Mouse (Mus musculus): ENCODE data around the gene Slc8a3. TPM values are rescaled to one million over a fixed set of nuclear protein-coding genes. Genes with fewer than 3 reads are reported as not detected.

Gene Slc8a3
- polyA plus RNA-seq, 1 experiment, result not detected

DNA sequence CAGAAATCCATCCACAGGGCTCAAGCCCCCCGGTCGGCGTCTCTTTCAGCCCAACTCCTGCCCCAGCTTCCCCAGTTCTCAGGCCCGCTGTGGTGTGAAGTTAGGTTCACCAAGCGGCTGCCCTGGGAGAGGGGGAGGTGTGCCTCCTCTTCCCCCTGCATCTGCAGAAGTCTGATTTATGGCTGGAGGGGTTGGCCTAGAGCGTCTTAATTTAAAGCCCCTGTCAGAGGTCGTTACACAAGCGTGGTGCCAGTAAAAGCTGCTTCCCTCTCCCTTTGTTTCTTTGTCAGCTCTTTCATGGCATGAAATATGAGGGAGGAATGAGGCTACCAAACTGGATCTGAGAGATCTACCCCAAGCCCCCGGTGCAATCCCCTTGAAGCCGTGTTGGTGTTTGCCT, 166.9 kb downstream of the Slc8a3 start:
- TF ChIP-seq CTCF (IDR thresholded peaks at IDR 0.05; ENCODE audit: extremely low read depth, insufficient read depth, insufficient read length, insufficient replicate concordance) (no peak), POLR2A (IDR thresholded peaks at IDR 0.05; ENCODE audit: low read depth, low read length) (no peak)
- H3K36me3 ChIP-seq (ENCODE audit: control insufficient read depth, insufficient read depth, low read length), result no peaks in the 10 kb centered on the region
- DNase-seq (ENCODE audit: low read depth in 1 of 2, low spot score in 2 of 2), result no peak
- no peak overlapping the region for H3K27ac ChIP-seq (ENCODE audit: insufficient read depth, low read length)
- H3K4me3 ChIP-seq (ENCODE audit: extremely low read depth, insufficient read depth, insufficient read length), result no peak overlapping the region
- WGBS, result 15% methylated on average over 10 of the region's 10 CpGs
- no peaks in the 10 kb centered on the region for H3K4me1 ChIP-seq (ENCODE audit: control insufficient read depth, insufficient read depth, insufficient read length)
- no peaks in the 10 kb centered on the region for H3K27me3 ChIP-seq (ENCODE audit: control insufficient read depth, insufficient read depth, low read length)

DNA sequence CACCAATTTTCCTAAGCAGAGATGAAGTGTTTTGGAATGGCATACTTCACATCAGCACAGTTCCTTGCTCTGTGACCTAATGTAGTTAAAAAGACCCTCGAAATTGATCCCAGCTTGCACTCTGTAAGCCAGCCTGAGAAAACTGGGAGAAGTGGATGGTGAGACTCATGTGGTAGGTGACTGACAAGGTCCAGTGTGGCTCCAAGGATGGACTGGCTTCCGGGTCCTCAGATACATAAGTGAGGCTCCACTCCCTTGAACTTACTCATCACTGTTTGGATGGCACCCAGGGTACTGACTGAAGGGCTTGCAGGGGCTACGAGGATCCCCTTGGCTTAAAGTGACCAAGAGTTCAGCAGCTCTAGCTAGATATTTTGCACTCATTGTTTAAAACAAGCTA, 169.4 kb downstream of the Slc8a3 start:
- Histone ChIP-seq H3K4me3 (ENCODE audit: extremely low read depth, insufficient read depth, insufficient read length) (no peak overlapping the region), H3K27me3 (ENCODE audit: control insufficient read depth, insufficient read depth, low read length) (no peaks in the 10 kb centered on the region), H3K4me1 (ENCODE audit: control insufficient read depth, insufficient read depth, insufficient read length) (no peaks in the 10 kb centered on the region), H3K36me3 (ENCODE audit: control insufficient read depth, insufficient read depth, low read length) (no peaks in the 10 kb centered on the region), H3K27ac (ENCODE audit: insufficient read depth, low read length) (no peak overlapping the region)
- WGBS, result 81% methylated on average over 3 of the region's 3 CpGs
- no peak for DNase-seq (ENCODE audit: low read depth in 1 of 2, low spot score in 2 of 2)
- no peak for TF ChIP-seq CTCF (IDR thresholded peaks at IDR 0.05; ENCODE audit: extremely low read depth, insufficient read depth, insufficient read length, insufficient replicate concordance)
- no peak for TF ChIP-seq POLR2A (IDR thresholded peaks at IDR 0.05; ENCODE audit: low read depth, low read length)

DNA sequence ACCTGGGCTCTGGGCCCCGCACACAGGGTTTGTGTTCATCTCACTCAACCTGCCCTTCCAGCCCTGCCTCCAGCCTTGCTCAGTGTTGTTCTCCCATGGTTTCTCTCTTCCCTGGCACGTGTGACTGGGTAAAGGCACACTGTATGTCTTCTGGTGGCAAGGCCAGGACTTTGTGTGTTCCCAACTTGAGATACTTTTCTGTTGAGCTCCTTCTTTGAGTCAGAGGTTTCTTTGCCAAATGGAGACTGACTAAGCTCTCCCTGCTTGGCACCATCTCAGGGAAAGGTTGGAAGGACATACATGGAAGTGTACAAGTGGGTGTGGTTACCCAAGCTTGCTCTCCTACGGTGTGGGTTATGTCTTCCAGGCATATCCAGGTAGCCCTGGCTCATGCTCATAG, 169.8 kb downstream of the Slc8a3 start:
- no peak for DNase-seq (ENCODE audit: low read depth in 1 of 2, low spot score in 2 of 2)
- WGBS, result 82% methylated on average over 3 of the region's 3 CpGs
- Histone ChIP-seq H3K4me3 (ENCODE audit: extremely low read depth, insufficient read depth, insufficient read length) (no peak overlapping the region), H3K4me1 (ENCODE audit: control insufficient read depth, insufficient read depth, insufficient read length) (no peaks in the 10 kb centered on the region), H3K27me3 (ENCODE audit: control insufficient read depth, insufficient read depth, low read length) (no peaks in the 10 kb centered on the region), H3K27ac (ENCODE audit: insufficient read depth, low read length) (no peak overlapping the region), H3K36me3 (ENCODE audit: control insufficient read depth, insufficient read depth, low read length) (no peaks in the 10 kb centered on the region)
- TF ChIP-seq POLR2A (IDR thresholded peaks at IDR 0.05; ENCODE audit: low read depth, low read length) (no peak), CTCF (IDR thresholded peaks at IDR 0.05; ENCODE audit: extremely low read depth, insufficient read depth, insufficient read length, insufficient replicate concordance) (no peak)

DNA sequence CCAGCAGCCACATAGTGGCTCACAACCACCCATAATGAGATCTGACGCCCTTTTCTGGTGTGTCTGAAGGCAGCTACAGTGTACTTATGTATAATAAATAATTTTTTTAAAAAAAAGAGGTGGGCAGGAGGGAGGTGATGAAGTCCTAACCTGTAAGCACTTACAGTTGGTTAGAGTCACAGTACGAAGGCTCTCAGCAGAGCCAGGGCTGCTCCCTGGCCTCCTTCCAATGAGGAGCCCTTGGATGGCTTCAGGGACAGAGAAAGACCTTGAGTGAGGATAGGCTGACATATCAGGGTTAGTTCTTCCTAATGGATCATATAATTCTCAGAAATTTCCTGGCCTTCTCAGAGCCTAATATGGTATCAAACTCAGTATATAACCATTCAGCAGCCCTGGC, 171.7 kb downstream of the Slc8a3 start:
- 78% methylated on average over 2 of the region's 2 CpGs for WGBS
- H3K36me3 ChIP-seq (ENCODE audit: control insufficient read depth, insufficient read depth, low read length), result no peaks in the 10 kb centered on the region
- no peak overlapping the region for H3K4me3 ChIP-seq (ENCODE audit: extremely low read depth, insufficient read depth, insufficient read length)
- H3K27me3 ChIP-seq (ENCODE audit: control insufficient read depth, insufficient read depth, low read length), result no peaks in the 10 kb centered on the region
- TF ChIP-seq CTCF (IDR thresholded peaks at IDR 0.05; ENCODE audit: extremely low read depth, insufficient read depth, insufficient read length, insufficient replicate concordance), result no peak
- TF ChIP-seq POLR2A (IDR thresholded peaks at IDR 0.05; ENCODE audit: low read depth, low read length), result no peak
- H3K27ac ChIP-seq (ENCODE audit: insufficient read depth, low read length), result no peak overlapping the region
- no peak for DNase-seq (ENCODE audit: low read depth in 1 of 2, low spot score in 2 of 2)
- H3K4me1 ChIP-seq (ENCODE audit: control insufficient read depth, insufficient read depth, insufficient read length), result no peaks in the 10 kb centered on the region

DNA sequence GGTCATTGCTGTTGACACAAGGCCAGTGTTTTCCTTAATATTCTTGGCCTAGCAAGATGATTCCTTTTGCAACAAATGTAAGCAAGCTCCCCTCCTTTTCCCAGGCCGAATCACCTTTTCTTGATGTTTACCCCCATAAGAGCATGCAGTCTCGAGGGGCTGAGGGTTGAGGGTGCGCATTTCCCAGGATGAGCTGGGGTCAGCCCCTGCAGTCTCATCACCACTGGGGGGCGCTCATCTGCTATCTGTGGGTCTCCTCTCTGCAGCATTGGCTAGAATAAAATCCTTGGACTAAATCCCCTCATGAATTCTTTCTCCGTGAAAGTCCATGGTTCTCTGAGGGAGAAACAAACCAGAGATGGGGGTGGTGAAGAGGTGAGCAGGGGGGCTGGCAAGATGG, 172.1 kb downstream of the Slc8a3 start:
- TF ChIP-seq CTCF (IDR thresholded peaks at IDR 0.05; ENCODE audit: extremely low read depth, insufficient read depth, insufficient read length, insufficient replicate concordance), result no peak
- TF ChIP-seq POLR2A (IDR thresholded peaks at IDR 0.05; ENCODE audit: low read depth, low read length), result no peak
- no peak overlapping the region for H3K27ac ChIP-seq (ENCODE audit: insufficient read depth, low read length)
- DNase-seq (ENCODE audit: low read depth in 1 of 2, low spot score in 2 of 2), result no peak
- no peak overlapping the region for H3K4me3 ChIP-seq (ENCODE audit: extremely low read depth, insufficient read depth, insufficient read length)
- WGBS, result 72% methylated on average over 5 of the region's 5 CpGs
- no peaks in the 10 kb centered on the region for H3K4me1 ChIP-seq (ENCODE audit: control insufficient read depth, insufficient read depth, insufficient read length)
- H3K36me3 ChIP-seq (ENCODE audit: control insufficient read depth, insufficient read depth, low read length), result no peaks in the 10 kb centered on the region
- no peaks in the 10 kb centered on the region for H3K27me3 ChIP-seq (ENCODE audit: control insufficient read depth, insufficient read depth, low read length)

DNA sequence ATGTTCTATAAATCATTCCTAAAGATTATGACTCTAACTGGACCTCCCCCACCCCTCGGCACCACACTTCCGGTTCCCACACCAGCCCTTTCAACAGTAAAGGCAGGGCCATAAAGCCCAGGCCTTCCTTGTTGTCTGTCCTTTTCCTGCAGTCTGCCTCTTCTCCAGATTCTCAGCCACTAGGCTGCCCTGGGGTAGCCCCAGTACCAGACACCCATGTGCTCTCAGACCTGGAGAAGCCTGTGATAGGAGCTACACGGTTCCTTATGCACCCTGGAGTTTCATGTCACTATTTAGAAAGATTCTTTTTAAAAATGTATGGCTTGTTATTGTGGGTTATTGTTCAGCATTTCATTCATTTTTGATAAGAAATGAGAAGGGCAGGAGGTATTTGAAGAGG, 172.6 kb downstream of the Slc8a3 start:
- no peak for DNase-seq (ENCODE audit: low read depth in 1 of 2, low spot score in 2 of 2)
- no peaks in the 10 kb centered on the region for H3K27me3 ChIP-seq (ENCODE audit: control insufficient read depth, insufficient read depth, low read length)
- H3K36me3 ChIP-seq (ENCODE audit: control insufficient read depth, insufficient read depth, low read length), result no peaks in the 10 kb centered on the region
- 93% methylated on average over 3 of the region's 3 CpGs for WGBS
- no peaks in the 10 kb centered on the region for H3K4me1 ChIP-seq (ENCODE audit: control insufficient read depth, insufficient read depth, insufficient read length)
- H3K27ac ChIP-seq (ENCODE audit: insufficient read depth, low read length), result no peak overlapping the region
- no peak for TF ChIP-seq CTCF (IDR thresholded peaks at IDR 0.05; ENCODE audit: extremely low read depth, insufficient read depth, insufficient read length, insufficient replicate concordance)
- H3K4me3 ChIP-seq (ENCODE audit: extremely low read depth, insufficient read depth, insufficient read length), result no peak overlapping the region

DNA sequence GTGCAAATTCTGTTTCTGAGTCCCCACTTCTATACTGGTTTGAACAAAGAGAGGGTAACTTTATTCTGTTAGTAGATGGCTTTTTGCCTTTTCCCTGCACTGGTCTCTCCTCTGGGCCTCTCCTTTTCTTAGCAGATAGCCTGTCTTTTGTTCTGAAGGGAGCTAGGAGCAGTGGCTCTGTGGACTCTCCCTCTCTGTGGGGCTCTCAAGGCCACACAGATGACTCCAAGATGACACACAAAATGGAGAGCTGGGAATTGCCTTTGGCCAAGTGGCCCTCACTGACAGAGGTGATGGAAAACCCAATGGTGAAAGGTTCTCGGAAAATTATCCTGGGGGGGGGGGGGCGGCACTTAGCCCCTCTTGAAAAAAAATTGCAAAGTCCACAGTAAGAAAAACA, 173.0 kb downstream of the Slc8a3 start:
- no peaks in the 10 kb centered on the region for H3K27me3 ChIP-seq (ENCODE audit: control insufficient read depth, insufficient read depth, low read length)
- WGBS, result 86% methylated on average over 2 of the region's 2 CpGs
- DNase-seq (ENCODE audit: low read depth in 1 of 2, low spot score in 2 of 2), result no peak
- no peaks in the 10 kb centered on the region for H3K36me3 ChIP-seq (ENCODE audit: control insufficient read depth, insufficient read depth, low read length)
- no peak for TF ChIP-seq CTCF (IDR thresholded peaks at IDR 0.05; ENCODE audit: extremely low read depth, insufficient read depth, insufficient read length, insufficient replicate concordance)
- H3K4me3 ChIP-seq (ENCODE audit: extremely low read depth, insufficient read depth, insufficient read length), result no peak overlapping the region
- H3K4me1 ChIP-seq (ENCODE audit: control insufficient read depth, insufficient read depth, insufficient read length), result no peaks in the 10 kb centered on the region
- H3K27ac ChIP-seq (ENCODE audit: insufficient read depth, low read length), result no peak overlapping the region
